Mouse (Mus musculus): ENCODE data around the gene Sv2b. TPM values are rescaled to one million over a fixed set of nuclear protein-coding genes. Genes with fewer than 3 reads are reported as not detected.

Gene Sv2b
- not detected for polyA plus RNA-seq (2017; shearing (Covaris generic))

DNA sequence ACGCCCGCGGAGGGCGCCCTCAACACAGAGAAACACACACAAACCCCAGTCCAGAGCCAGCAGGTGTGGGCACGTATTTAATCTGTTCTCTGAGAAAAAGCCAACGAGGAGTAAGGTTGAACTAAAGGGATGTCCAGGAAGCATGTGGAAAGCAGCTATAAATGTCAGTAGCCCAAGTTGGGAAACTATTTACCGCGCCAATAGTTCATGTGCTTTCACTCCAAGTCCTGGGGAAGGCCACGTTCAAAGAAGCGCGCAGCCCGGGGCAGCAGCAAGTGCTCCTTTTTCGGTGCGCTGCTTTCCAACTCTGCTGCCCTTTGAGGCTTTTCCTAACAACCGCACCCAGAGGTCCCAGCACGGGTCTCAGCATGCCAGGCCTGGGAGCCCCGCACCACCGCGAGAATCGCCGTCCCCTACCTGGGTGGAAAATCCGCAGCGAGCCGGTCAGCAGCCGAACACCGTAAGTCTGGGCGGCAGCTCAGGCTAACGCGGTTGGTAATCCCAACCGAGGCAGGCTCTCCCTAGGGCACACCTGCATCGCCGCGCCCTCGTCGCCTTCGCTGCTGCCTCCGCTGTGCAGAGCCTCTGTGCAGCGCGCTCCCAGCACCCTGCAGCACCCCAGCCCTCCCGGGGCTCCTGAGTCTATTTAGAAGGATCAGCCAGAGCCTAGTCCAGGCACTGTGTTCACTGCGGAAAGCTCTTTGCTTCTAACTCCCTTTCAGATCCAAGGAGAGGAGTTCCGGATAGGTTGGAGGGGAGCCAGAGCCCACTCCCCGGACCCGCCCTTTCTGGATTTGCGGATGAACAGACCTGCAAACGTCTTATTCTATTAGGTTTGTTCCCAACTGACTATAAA lies at the start of gene Sv2b:
Sv2b (minus strand) TSS at position 806 of the 856 bp plus-strand sequence.

Other genes starting within 250 kb of the Sv2b start
- 348 TPM for gene Akap13, start 146.3 kb upstream of the Sv2b start, polyA plus RNA-seq (2017; shearing (Covaris generic))

Measured in CD4-positive, CD25-positive, alpha-beta regulatory T cell (primary cell).